Mouse (Mus musculus) adrenal gland, adult 8-10 months (tissue): Measurements from ENCODE around the gene Apoa2. TPM values are rescaled to one million over a fixed set of nuclear protein-coding genes. Genes with fewer than 3 reads are reported as not detected.
"Not testable (repeated sequence)": the region's sequence is repeated elsewhere in the genome, so short reads cannot be mapped to it uniquely, and the experiment has no call there.

ENCODE experiments used
- DNase-seq: peaks from one replicate; pipeline ENCODE4 v3.0.0; 2022
- total RNA-seq, 4 experiments: library from RNA; stranded (reverse); gene quantifications; 2 replicates each; pipeline ENCODE4 v1.2.4; 2022

Gene Apoa2
- total RNA-seq, 4 experiments from 2014 or later = 2.0 to 6.4 (median 4.3) TPM

DNA sequence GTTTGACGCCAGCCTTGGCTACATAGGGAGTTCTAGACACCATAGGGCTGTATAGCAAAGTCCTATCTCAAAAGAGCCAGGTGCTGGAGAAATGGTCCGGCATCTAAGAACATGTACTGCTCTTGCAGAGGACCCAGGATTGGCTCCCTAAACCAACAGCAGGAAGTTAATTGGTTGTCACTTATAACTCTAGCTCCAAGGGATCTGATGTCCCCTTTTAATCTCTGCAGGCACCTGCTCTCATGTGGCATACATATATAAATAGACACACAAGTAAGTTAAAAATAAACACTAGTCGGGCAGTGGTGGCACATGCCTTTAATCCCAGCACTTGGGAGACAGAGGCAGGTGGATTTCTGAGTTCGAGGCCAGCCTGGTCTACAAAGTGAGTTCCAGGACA, 10.9 kb downstream of the Apoa2 start:
- no peak for DNase-seq

DNA sequence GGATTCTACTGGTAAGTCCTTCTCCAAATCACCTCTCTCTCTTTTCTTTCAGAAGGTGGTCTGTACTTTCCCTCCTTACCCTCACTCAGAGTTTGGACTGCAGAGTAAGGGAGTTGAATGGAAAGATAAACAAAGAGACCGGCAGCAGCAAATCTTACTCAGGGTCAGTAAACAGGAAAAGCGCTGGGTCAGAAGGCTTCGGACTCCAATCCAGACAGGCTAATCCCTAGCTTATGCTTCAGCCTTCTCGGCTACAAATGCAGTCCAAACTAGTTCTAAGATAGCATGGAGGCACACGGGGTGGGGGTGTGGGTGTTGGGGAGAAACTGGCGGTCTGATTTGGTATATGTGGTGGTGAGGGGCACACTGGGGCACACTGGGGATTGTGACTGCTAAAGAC, 12.6 kb downstream of the Apoa2 start:
- DNase-seq = no peak

DNA sequence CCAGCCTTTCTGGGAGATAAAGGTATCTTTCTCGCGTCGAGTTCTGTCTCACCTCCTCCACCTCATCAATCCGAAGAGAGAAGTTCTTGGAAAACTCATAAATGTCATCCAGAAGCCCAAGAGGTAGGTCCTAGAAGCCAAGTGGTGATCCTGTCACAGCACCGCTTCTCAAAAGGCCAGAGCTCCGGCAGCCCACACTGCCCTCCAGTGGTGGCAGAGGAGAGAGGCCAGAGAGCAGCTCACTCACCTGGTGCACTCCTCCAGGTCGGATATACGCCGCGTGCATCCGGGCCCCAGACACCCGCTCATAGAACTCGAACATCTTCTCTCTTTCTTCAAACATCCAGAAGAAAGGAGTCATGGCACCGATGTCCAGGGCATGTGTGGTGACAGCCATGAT, 13.6 kb downstream of the Apoa2 start:
- peak; percentile 60 for DNase-seq

DNA sequence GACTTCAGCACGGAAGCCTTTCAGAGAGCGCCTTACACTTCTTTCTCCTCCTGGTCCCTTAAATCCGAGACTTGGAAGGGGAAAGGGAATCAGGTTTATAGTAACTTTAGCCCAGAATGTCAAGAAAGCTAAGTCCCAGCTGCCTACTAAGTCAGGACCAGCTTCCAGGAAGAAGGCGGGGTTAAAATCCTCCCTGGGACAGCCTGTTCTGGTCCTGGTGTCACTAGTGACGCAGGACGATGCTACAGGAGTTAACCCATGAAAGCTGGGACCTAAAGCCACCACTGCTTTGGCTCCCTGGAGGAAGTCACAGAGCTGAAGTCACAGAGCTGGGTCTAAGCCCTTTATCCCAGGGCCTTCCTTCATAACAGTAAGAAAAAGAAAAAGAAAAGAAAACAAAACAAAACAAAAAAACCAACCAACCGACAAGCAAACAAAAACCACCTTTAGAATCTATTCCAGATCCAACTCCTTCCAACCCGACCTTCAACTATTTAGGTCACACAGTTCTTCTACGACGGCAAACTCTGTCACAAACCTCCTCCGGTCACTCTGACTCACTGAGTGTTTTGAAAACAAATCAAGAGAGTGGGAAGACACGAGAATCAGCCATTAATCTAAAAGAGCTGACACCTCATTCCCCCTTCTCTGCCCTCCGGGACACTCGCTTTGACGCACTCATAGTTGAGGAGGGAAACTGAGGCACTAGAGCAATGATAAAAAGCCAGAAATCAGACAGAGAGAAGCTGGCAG, 15.3 kb downstream of the Apoa2 start:
- peak; percentile 70 for DNase-seq

DNA sequence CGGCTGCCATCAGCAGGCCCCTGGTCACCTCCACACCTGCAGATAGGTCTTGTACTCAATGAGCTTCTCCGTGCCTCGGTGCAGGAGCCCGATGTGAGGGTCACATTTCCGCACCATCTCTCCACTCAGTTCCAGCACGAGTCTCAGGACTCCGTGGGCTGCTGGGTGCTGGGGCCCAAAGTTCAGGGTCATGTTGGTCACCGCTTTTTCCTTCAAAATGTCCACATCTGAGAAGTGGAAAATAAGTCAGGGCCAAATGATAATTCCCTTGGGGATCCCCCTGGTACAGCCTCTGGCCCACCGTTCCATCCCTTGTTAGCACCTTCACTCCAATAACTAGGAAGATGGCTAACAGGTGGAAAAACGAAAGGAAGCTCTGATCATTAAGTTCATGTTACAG, 16.1 kb downstream of the Apoa2 start:
- no peak for DNase-seq

DNA sequence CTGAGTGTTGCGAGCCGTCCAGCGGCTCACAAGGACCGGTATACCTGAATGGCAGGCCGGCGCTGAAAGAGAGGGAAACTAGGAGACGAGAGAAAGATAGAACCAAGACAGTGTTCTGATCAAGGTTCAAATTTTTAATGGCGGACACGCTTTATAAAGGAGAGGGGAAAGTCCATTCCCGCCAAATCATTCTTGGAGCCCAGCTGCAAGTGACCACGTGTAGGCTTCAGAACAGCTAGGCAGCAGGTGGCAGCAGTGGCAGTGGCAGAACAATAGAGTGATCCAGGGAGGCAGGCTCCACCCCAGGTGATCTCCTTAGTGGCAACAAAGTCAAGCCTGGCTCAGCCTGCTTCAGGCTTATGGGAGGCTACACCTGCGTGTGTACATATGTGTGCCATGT, 17.1 kb downstream of the Apoa2 start:
- not testable (repeated sequence) for DNase-seq

DNA sequence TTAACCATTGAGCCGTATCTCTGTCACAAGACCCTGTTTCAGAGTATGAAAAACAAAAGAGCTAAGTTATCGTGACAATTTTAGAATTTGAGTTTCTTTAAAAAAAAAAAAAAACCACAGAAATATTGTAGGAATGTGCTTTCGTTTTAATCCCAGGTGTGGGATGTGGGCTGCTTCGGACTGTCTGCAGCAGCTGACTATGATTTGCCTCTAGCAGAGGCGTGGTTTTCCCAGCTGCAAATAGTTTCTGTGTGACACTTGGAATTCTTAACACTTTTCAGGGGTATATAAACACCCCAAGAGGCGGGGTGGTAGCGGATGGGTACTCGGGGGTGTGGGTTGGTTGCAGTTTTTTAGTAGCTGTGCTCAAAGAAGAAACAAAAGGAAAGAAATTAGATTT, 20.5 kb downstream of the Apoa2 start:
- DNase-seq = no peak

DNA sequence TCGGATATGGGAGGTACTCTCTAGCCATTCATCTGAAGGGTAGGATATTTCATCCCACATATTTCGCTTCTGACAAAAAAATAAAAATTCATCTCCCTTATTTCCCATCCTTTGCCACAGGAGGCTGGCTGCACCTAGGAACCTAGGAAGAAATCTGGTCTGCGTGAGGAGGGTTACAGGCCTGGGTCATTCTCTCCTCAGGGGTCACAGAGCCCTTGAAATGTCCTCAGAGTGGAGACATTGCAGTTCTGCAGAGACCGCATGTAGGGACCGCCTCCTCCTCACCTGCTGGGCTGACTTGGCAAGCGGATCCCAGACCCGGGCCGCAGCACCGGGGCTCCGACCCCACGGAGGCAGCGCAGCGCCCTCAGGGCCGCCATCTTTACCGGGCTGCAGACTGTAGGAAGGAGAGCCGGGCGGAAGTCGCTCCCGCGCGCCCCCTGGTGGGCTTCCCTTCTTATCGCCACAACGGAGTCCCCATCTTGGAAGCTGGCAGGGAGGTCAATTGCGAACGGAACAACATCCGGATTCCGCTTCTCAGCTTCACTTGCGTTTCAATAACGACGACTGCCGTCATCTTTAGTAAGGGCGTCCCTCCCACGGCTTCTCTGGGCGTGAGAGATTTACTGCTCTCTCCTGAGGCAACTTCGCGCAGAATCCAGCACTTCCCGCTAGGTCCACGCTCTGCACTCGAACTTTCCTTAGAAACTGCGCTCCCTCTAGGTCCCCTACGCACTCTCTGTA, 22.0 kb downstream of the Apoa2 start:
- DNase-seq = peak; percentile 97

DNA sequence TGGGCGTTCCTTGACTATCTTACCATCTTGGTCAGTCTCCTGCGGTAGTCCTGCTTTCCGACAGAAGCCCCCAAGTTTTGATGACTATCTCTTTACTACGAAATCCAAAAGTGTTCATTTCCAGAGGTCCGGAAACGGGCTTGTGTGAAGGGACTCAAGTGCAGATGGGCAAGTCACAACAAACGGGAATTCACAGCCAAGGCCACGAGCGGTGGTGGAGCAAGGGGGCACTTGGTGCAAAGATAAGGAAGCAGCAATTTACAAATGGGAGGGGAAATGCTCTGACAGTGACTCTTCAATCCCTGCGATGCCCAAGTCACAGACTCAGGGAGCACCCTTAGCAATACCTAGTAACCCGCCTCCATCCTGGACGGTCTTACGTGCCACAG, 22.6 kb downstream of the Apoa2 start:
- DNase-seq = no peak

DNA sequence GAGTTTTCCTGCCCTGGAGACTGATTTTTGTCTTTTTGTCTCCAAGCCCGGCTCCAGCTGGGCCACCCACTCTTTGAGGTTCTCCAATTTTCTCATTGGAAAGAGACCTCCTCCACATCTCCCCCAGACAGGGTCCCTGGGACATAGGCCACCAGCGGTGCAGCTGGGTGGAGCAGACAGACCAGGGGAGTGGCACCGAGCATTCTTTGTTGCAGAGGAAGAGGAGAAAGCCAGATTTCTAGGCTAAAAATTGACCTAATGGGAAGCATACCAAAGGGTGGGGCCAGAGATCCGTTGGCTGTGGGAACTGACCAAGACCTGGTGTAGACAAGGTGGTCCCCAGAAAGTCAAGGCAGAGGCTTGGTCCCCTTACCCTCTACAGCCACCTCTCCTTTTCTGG, 23.1 kb downstream of the Apoa2 start:
- DNase-seq = no peak

DNA sequence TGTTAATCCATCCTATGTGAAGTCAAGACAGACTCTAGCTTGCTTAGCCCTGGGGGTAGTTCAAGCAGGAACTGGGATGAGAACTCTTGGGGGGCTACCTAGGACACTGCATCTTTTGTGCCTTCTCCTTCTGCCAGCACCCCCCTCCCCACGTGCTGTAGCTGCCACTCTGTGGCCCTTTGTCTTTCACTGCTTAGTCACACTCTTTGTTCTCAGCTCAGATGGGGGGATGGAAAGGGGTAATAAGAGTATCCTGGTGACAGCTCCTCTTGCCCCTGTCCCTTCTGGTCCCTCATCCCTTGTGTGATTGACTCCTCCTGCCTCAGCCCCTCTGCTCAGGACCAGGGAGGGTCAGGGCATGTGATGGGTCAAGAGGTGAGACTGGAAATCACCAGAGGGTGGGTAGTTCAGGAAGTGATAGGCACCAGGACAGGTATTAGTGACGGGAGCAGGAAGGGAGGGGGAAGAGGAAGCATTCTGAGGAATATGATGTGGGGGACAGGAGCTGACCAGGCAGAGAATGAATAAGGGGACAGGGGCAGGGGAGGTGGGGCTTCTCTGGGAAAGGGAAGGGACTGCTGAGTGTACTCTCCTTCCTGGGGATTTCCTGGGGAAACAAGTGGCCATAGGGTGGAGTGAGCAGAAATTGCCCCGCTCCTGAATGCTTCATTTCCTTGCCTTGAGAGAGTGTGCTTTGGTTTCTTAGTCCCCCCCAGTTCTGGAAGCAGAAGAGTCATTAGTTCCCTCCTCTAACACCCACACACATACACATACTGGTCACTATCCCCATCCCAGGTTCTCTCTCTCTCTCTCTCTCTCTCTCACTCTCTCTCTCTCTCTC, 23.8 kb downstream of the Apoa2 start:
- DNase-seq = no peak

DNA sequence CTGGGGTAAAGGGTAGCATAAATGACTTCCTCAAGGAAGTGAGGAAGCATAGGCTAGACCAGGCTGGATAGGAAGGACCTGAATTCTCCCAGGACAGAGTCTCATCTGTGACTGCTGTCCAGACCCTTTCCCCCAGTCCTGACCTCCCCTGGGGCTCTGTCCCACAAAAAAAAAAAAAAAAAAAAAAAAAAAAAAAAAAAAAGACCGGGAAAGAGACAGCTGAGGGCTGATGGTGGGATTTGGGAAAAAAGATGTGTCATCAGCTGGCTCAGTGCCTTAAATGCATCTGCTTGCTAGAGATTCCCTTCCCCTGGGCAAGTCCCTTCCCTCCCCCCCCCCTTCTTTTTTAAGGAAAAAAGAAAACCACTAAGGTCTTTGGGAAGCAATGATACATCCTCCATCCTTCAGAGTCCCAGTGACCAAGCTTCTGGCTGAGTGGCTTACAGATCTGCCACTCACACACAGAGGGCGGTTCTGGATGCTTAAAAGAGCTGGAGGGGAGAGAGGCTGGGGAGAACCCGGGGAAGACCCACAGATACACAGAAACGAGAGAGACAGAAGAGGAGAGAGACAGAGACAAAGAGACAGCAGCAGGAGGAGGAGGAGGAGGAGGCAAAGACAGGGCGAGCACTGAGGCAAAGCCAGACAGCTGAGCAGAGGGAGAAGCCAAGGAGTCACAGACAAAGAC, 25.2 kb downstream of the Apoa2 start, which contains the start of gene Adamts4:
TSS of gene Adamts4 (plus strand) at position 509 of the 688 bp plus-strand sequence.
- no peak for DNase-seq

DNA sequence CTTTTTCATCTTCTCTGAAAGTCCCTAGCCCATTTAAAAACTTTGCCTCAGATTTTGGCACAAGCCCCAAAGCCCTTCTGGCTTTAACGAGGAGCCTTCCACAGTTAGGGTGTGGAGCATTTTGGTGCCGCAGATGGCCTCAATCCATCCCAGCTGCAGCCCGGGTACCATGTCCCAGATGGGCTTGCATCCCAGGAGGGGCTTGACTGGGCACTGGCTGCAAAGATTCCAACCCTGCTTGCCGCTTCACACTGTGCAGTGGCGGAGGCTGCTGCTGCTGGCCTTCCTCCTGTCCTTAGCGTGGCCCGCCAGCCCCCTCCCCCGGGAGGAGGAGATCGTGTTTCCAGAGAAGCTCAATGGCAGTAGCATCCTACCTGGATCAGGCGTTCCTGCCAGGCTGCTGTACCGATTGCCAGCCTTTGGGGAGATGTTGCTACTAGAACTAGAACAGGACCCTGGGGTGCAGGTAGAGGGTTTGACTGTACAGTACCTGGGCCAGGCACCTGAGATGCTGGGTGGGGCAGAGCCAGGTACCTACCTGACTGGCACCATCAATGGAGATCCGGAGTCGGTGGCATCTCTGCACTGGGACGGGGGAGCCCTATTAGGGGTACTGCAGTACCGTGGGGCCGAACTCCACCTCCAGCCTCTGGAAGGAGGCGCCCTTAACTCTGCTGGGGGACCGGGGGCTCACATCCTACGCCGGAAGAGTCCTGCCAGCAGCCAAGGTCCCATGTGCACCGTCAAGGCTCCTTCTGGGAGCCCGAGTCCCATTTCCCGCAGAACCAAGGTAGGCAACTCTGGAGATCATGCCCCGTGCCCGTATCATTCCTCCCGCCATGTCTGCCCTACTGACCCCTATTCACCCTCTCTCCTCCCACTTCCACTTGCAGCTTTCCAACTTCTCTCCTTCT, 26.1 kb downstream of the Apoa2 start, which contains the start of gene Ndufs2:
TSS of gene Ndufs2 (minus strand) at position 709 of the 914 bp plus-strand sequence.
- DNase-seq = no peak

DNA sequence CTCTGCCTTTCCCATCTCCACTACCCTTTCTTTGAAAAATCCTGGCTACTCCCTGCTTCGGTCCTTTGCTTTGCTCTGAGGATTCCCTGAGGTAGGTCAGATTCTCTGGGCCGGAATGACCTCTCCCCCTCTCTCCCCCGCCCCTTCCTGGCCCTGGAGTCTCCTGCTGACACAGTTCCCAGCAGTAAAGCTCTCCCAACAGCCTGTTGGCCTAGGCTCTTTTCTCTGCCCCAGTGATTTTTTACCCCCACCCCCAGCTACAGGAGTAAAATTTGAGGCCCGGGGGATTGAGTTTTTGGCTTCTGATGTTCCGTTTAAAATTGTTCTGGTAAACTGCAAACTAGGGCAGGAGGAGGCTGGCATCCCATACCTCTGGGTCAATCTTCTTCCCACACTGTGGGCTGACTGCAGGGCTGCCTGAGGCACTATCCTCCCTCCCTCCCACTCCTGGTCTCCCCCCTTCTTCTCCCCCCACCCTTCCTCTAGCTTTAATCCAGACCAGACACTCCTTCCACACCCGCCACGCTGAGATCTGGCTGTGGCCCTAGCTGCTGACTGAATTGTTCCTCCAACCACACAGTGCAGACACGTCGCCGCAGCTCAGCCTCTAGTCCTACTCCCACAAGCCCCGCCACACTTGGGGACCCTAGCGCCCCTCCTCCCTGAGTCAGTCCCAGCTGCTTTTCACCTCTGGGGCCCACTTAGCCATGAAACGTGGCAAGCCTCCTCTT, 26.9 kb downstream of the Apoa2 start:
- DNase-seq = no peak

DNA sequence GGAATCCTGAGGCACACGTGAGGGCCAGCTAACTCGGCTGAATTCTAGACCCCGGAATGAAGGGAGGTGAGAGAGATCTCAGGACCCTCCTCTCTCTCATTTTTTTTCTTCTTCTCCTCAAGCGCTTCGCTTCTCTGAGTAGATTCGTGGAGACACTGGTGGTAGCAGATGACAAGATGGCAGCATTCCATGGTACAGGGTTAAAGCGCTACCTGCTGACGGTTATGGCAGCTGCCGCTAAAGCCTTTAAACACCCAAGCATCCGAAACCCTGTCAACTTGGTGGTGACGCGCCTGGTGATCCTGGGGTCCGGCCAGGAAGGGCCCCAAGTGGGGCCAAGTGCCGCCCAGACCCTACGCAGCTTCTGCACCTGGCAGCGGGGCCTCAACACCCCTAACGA, 27.6 kb downstream of the Apoa2 start:
- no peak for DNase-seq

DNA sequence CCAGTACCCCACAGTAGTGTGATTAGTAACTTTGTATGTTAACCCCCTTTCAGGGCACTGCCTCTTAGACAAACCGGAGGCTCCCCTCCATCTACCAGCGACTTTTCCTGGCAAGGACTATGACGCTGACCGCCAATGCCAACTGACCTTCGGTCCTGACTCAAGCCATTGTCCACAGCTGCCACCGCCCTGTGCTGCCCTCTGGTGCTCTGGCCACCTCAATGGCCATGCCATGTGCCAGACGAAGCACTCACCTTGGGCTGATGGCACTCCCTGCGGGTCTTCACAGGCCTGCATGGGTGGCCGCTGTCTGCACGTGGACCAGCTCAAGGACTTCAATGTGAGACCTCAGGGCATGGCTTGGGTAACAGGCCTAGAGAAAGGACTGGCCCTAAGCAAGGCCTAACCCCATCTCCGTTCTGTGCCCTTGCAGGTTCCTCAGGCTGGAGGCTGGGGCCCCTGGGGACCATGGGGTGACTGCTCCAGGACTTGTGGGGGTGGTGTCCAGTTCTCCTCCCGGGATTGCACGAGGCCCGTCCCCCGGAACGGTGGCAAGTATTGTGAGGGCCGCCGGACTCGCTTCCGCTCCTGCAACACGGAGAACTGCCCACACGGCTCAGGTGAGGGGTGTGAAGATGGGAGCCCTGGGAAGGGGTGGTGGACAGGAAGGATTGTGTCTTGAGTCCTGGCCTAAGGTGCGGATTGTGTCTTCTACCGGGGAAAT, 31.4 kb downstream of the Apoa2 start:
- DNase-seq = peak; percentile 72

DNA sequence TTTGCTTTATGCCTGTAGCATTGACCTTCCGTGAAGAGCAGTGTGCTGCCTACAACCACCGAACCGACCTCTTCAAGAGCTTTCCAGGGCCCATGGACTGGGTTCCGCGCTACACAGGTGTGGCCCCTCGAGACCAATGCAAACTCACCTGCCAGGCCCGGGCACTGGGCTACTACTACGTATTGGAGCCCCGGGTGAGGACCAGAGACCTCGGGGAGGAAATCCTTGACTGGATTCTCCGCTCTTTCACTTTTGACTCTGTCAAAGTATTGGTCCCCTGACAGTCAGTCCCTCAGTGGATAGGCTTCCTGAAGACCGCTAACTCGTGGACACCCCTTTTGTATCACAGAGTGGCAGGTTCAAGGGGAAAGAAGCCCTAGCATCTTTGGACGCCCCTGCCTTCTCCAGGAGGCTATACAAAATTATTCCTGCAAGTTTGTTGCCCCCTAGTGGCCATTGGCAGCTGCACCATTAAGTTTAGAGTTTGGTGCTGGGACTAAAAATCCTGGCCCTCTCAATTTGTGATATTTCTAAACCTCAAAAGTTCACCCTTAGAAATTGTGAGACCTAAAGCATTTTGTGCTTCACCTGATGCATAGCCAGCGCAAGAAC, 32.2 kb downstream of the Apoa2 start:
- DNase-seq = no peak

DNA sequence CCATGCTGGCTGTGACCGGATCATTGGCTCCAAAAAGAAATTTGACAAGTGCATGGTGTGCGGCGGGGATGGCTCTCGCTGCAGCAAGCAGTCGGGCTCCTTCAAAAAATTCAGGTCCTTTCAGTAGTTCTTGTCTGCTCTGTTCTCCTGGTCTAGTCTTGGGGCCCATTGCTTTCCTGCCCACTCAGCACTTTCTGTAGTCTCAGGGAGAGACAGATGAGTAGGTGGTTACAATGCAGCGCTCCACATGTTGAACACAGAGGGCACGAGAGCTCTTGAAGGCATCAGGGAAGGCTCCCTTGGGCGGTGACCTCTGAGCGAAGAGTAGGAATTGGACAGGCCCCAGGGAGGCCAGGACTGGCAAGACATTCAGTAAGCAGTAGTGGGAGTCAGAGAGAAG, 32.9 kb downstream of the Apoa2 start:
- no peak for DNase-seq

DNA sequence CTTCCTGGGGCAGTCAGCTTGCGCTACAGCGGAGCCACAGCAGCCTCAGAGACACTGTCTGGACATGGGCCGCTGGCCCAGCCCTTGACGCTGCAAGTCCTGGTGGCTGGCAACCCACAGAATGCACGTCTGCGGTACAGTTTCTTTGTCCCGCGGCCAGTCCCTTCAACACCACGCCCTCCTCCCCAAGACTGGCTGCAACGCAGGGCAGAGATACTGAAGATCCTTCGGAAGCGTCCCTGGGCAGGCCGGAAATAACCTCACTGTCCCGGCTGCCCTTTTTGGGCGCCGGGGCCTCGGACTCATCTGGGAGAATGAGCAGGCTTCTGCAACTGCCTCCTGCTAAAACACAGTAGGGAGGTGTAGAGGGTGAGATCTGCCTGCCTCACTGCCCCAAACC, 34.1 kb downstream of the Apoa2 start:
- DNase-seq = no peak
